Mouse (Mus musculus): ENCODE measurements at regions not wholly inside any gene's neighbourhood (a gene's known extent, or its start where the extent isn't known, plus 50 kb on each side); places are given as distances from the start of the nearest gene placed in this dataset.
A peak's percentile ranks its signal among the peaks of the same experiment; 100 is the strongest.

GRCm38 (mm10) chr8:26706768-26707156 is 270.4 kb upstream of the Zfp703 start:
- H3K27me3 ChIP-seq (ENCODE audit: control insufficient read depth, insufficient read depth, low read length) = no peaks in the 10 kb centered on the region
- no peak for ATAC-seq (ENCODE audit: low FRiP score, low TSS enrichment)
- WGBS = 92% methylated on average over 7 of the region's 7 CpGs

GRCm38 (mm10) chr8:26713836-26714235 is 263.3 kb upstream of the Zfp703 start:
- H3K4me2 ChIP-seq (replicated peaks; ENCODE audit: low read depth) = no peak overlapping the region
- ATAC-seq (ENCODE audit: low FRiP score, low TSS enrichment) (no peak), DNase-seq (ENCODE audit: low spot score) (no peak)
- H3K36me3 ChIP-seq (ENCODE audit: control insufficient read depth, insufficient read depth, low read length) = no peaks in the 10 kb centered on the region
- no peak overlapping the region for H3K27ac ChIP-seq (replicated peaks)
- no peaks in the 10 kb centered on the region for H3K9me3 ChIP-seq (ENCODE audit: control insufficient read depth, low read length)
- no peak overlapping the region for H3K4me3 ChIP-seq (ENCODE audit: low read depth, low read length)
- no peaks in the 10 kb centered on the region for H3K4me1 ChIP-seq (replicated peaks; ENCODE audit: control insufficient read depth, insufficient read depth)
- H3K9ac ChIP-seq (ENCODE audit: low read length) = no peak overlapping the region
- H3K27me3 ChIP-seq (ENCODE audit: control insufficient read depth, insufficient read depth, low read length) = no peaks in the 10 kb centered on the region
- WGBS = 88% methylated on average over 8 of the region's 8 CpGs
- TF ChIP-seq CTCF (IDR thresholded peaks at IDR 0.05; ENCODE audit: low read depth) (no peak), EP300 (optimal IDR thresholded peaks at IDR 0.05) (no peak)

More at GRCm38 (mm10) chr8:26706768-26707156, 270.4 kb upstream of the Zfp703 start:
- H3K4me2 ChIP-seq (replicated peaks; ENCODE audit: low read depth) = no peak overlapping the region
- no peak for DNase-seq (ENCODE audit: low spot score)
- H3K36me3 ChIP-seq (ENCODE audit: control insufficient read depth, insufficient read depth, low read length) = no peaks in the 10 kb centered on the region
- no peaks in the 10 kb centered on the region for H3K9me3 ChIP-seq (ENCODE audit: control insufficient read depth, low read length)
- TF ChIP-seq EP300 (optimal IDR thresholded peaks at IDR 0.05) (no peak), CTCF (IDR thresholded peaks at IDR 0.05; ENCODE audit: low read depth) (no peak)
- H3K4me3 ChIP-seq (ENCODE audit: low read depth, low read length) = no peak overlapping the region
- H3K4me1 ChIP-seq (replicated peaks; ENCODE audit: control insufficient read depth, insufficient read depth) = no peaks in the 10 kb centered on the region
- no peak overlapping the region for H3K27ac ChIP-seq (replicated peaks)
- H3K9ac ChIP-seq (ENCODE audit: low read length) = no peak overlapping the region

GRCm38 (mm10) chr8:26714714-26715113 is 262.4 kb upstream of the Zfp703 start:
- no peak for ATAC-seq (ENCODE audit: low FRiP score, low TSS enrichment)
- H3K9ac ChIP-seq (ENCODE audit: low read length) = no peak overlapping the region
- no peak overlapping the region for H3K4me2 ChIP-seq (replicated peaks; ENCODE audit: low read depth)
- WGBS = 87% methylated on average over 3 of the region's 3 CpGs
- H3K27me3 ChIP-seq (ENCODE audit: control insufficient read depth, insufficient read depth, low read length) = no peaks in the 10 kb centered on the region
- DNase-seq (ENCODE audit: low spot score) = no peak
- no peaks in the 10 kb centered on the region for H3K36me3 ChIP-seq (ENCODE audit: control insufficient read depth, insufficient read depth, low read length)
- H3K9me3 ChIP-seq (ENCODE audit: control insufficient read depth, low read length) = no peaks in the 10 kb centered on the region
- TF ChIP-seq EP300 (optimal IDR thresholded peaks at IDR 0.05) (no peak), CTCF (IDR thresholded peaks at IDR 0.05; ENCODE audit: low read depth) (no peak)
- H3K4me1 ChIP-seq (replicated peaks; ENCODE audit: control insufficient read depth, insufficient read depth) = no peaks in the 10 kb centered on the region
- no peak overlapping the region for H3K4me3 ChIP-seq (ENCODE audit: low read depth, low read length)
- H3K27ac ChIP-seq (replicated peaks) = no peak overlapping the region

- Histone ChIP-seq H3K36me3 (ENCODE audit: control insufficient read depth, insufficient read depth, low read length) (no peaks in the 10 kb centered on the region), H3K27ac (replicated peaks) (no peak overlapping the region), H3K4me1 (replicated peaks; ENCODE audit: control insufficient read depth, insufficient read depth) (no peaks in the 10 kb centered on the region), H3K4me3 (ENCODE audit: low read depth, low read length) (no peak overlapping the region), H3K27me3 (ENCODE audit: control insufficient read depth, insufficient read depth, low read length) (no peaks in the 10 kb centered on the region), H3K9ac (ENCODE audit: low read length) (no peak overlapping the region), H3K4me2 (replicated peaks; ENCODE audit: low read depth) (no peak overlapping the region), H3K9me3 (ENCODE audit: control insufficient read depth, low read length) (no peaks in the 10 kb centered on the region)
- 67% methylated on average over 11 of the region's 11 CpGs for WGBS
- TF ChIP-seq EP300 (optimal IDR thresholded peaks at IDR 0.05) = no peak
- TF ChIP-seq CTCF (IDR thresholded peaks at IDR 0.05; ENCODE audit: low read depth) = no peak
- DNase-seq (ENCODE audit: low spot score) = no peak
- ATAC-seq (ENCODE audit: low FRiP score, low TSS enrichment) = no peak
Observed at GRCm38 (mm10) chr8:26718409-26719355, 258.4 kb upstream of the Zfp703 start.

GRCm38 (mm10) chr8:26722766-26723165 is 254.4 kb upstream of the Zfp703 start:
- WGBS = 58% methylated on average over 3 of the region's 3 CpGs
- Histone ChIP-seq H3K36me3 (ENCODE audit: control insufficient read depth, insufficient read depth, low read length) (no peaks in the 10 kb centered on the region), H3K27ac (replicated peaks) (no peak overlapping the region)

GRCm38 (mm10) chr8:26724628-26725027 is 252.5 kb upstream of the Zfp703 start:
- ATAC-seq (ENCODE audit: low FRiP score, low TSS enrichment) (peak; percentile 75), DNase-seq (ENCODE audit: low spot score) (no peak)
- Histone ChIP-seq H3K27me3 (ENCODE audit: control insufficient read depth, insufficient read depth, low read length) (no peaks in the 10 kb centered on the region), H3K36me3 (ENCODE audit: control insufficient read depth, insufficient read depth, low read length) (no peaks in the 10 kb centered on the region), H3K4me3 (ENCODE audit: low read depth, low read length) (no peak overlapping the region), H3K9me3 (ENCODE audit: control insufficient read depth, low read length) (no peaks in the 10 kb centered on the region), H3K9ac (ENCODE audit: low read length) (no peak overlapping the region), H3K27ac (replicated peaks) (no peak overlapping the region), H3K4me2 (replicated peaks; ENCODE audit: low read depth) (no peak overlapping the region), H3K4me1 (replicated peaks; ENCODE audit: control insufficient read depth, insufficient read depth) (no peaks in the 10 kb centered on the region)
- 37% methylated on average over 5 of the region's 5 CpGs for WGBS
- TF ChIP-seq CTCF (IDR thresholded peaks at IDR 0.05; ENCODE audit: low read depth) (no peak), EP300 (optimal IDR thresholded peaks at IDR 0.05) (no peak)

More at GRCm38 (mm10) chr8:26722766-26723165, 254.4 kb upstream of the Zfp703 start:
- ATAC-seq (ENCODE audit: low FRiP score, low TSS enrichment) = no peak
- Histone ChIP-seq H3K27me3 (ENCODE audit: control insufficient read depth, insufficient read depth, low read length) (no peaks in the 10 kb centered on the region), H3K4me1 (replicated peaks; ENCODE audit: control insufficient read depth, insufficient read depth) (no peaks in the 10 kb centered on the region), H3K4me2 (replicated peaks; ENCODE audit: low read depth) (no peak overlapping the region), H3K9me3 (ENCODE audit: control insufficient read depth, low read length) (no peaks in the 10 kb centered on the region), H3K4me3 (ENCODE audit: low read depth, low read length) (no peak overlapping the region), H3K9ac (ENCODE audit: low read length) (no peak overlapping the region)
- TF ChIP-seq CTCF (IDR thresholded peaks at IDR 0.05; ENCODE audit: low read depth) = no peak
- no peak for TF ChIP-seq EP300 (optimal IDR thresholded peaks at IDR 0.05)
- DNase-seq (ENCODE audit: low spot score) = no peak
